Mouse (Mus musculus): ENCODE measurements around the gene Hist1h2ae.

DNA sequence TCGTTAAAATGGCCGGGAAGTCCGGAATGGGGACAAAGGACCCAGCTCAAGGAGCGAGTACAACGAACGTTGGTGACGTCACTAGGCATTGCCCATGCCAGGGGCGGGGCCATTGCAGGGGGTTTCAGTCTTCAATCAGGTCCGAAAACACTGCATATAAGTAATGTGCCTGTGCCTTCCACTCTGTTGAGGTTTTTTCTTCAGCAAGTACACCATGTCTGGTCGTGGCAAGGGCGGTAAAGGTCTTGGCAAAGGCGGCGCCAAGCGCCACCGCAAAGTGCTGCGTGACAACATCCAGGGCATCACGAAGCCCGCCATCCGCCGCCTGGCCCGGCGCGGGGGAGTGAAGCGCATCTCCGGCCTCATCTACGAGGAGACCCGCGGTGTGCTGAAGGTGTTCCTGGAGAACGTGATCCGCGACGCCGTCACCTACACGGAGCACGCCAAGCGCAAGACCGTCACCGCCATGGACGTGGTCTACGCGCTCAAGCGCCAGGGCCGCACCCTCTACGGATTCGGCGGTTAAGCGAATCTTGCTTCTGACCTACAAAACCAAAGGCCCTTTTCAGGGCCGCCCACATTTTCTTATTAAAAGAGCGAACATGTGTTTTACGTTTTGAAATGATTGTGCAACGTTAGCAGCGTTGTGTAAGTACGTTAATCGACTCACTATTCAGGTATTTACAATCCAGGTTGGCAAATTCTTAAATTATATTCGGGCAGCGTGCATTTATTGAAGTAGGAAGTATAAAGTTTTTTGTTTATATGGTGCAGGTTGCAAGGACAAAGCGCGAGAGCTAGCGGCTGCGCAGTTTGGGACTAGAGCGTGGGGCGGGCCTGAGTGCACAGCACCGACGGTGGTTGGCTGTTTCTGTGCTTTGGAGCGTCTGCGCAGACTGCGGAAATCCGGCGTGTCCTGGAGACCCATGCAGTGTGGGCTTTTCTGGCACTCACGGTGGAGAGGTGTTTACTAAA is 39.8 kb downstream of the Hist1h2ae start, which contains the start of gene Hist1h4h:
- TF ChIP-seq CTCF (IDR thresholded peaks at IDR 0.05; ENCODE audit: low read depth, low read length): no peak
- peak; percentile 99 for TF ChIP-seq POLR2A (IDR thresholded peaks at IDR 0.05; ENCODE audit: extremely low read depth, insufficient read depth, low read length)

All from liver, adult 2 months (tissue).